ENCODE assay signal across 9 mouse cellular contexts in the genomic region with DNA sequence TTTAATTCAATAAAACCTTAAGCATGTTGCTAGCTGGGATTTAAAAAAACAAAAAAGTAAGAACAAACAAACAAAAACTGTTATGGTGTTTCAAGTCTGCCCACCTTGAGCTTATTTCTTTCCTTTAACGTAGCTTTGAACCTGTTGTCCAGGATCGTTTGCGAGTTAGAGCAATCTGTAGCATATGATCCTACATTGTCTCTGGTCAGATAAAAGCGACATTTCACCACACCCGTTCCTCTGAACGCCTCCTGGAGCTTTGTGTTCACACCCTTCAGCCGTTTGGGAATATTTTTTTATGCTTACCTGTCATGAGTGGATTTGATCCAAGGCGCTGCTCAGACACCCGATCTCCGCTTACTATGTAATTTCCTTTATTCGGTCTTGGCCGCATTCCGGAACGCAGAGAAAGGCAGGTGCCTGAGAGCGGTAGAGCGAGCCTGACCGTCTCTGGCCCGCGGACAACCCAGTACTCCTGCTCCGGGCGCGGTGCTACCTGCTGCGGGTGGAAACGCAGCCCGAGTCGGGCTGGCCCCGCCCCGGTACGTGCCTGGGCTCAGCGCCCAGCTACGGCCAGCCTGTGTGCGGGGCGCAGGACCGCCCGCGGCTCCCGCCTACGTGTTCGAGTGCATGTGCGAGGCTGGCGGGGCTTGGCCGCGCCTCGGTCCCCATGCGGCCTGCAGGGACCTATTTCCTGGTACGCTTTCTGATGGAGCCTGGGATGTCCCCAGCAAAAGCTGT. TPM values are rescaled to one million over a fixed set of nuclear protein-coding genes. Genes with fewer than 3 reads are reported as not detected.
DNase-seq lines count a peak whose midpoint lies in the region; ATAC-seq and TF ChIP-seq lines count a peak whose summit lies in the region.
"Had no signal": no experiment of that assay in that cellular context is flagged by ENCODE, and none has a peak within 500 bp of the region (broad histone marks: within the 10 kb centered on the region; RNA-seq: fewer than 3 reads in every experiment).

No protein-coding gene starts in this region.

- H3K9ac ChIP-seq in ES-E14 (ENCODE audit: insufficient read depth, low read depth, low read length, poor library complexity, severe bottlenecking), result peak overlapping the region; percentile 77
- H3K9ac ChIP-seq in forebrain, embryonic 16.5 days (replicated peaks; ENCODE audit: low read depth, low read length), result peak overlapping the region; percentile 69
- H3K9ac ChIP-seq in lung, embryonic 15.5 days, result peak overlapping the region; percentile 31

- in situ Hi-C loops in ES-E14 (cut with MboI; ENCODE audit: low sequenced_read_pairs in 2 of 2, unreplicated experiment in 2 of 2), result no loop called here

- peak overlapping the region; percentile 83 for H3K4me2 ChIP-seq in forebrain, embryonic 16.5 days (ENCODE audit: low read length)
- H3K4me2 ChIP-seq in lung, embryonic 15.5 days, result peak overlapping the region; percentile 77

- H3K9me3 ChIP-seq in ES-E14 (ENCODE audit: control insufficient read depth, insufficient read depth, low read depth, low read length), result no peaks in the 10 kb centered on the region
- no peaks in the 10 kb centered on the region for H3K9me3 ChIP-seq in forebrain, embryonic 16.5 days (ENCODE audit: control insufficient read depth, low read length)
- no peaks in the 10 kb centered on the region for H3K9me3 ChIP-seq in lung, embryonic 15.5 days

- peak; percentile 86 for ATAC-seq in forebrain, embryonic 16.5 days
- peak; percentile 80 for ATAC-seq in lung, embryonic 15.5 days (ENCODE audit: borderline replicate concordance, extremely low read depth, low FRiP score, low TSS enrichment)

- H3K4me3 ChIP-seq in ES-E14 (ENCODE audit: insufficient read depth in 1 of 2, low read depth in 1 of 2, low read length in 2 of 2, poor library complexity in 1 of 2, severe bottlenecking in 1 of 2), result peak overlapping the region; percentile 63 to 69
- H3K4me3 ChIP-seq in forebrain, embryonic 16.5 days (replicated peaks; ENCODE audit: low read length), result peak overlapping the region; percentile 49
- H3K4me3 ChIP-seq in lung, embryonic 15.5 days, result peak overlapping the region; percentile 38

- no peaks in the 10 kb centered on the region for H3K27me3 ChIP-seq in forebrain, embryonic 16.5 days (replicated peaks; ENCODE audit: control insufficient read depth, insufficient read depth, low read length)
- no peaks in the 10 kb centered on the region; the same call in 1 of the 2 replicates for H3K27me3 ChIP-seq in lung, embryonic 15.5 days

- peaks cover 3% of the 10 kb centered on the region; the same call in 1 of the 2 replicates for H3K36me3 ChIP-seq in ES-E14 (ENCODE audit: control insufficient read depth, insufficient read depth, low read length, poor library complexity, severe bottlenecking)
- peaks cover 10% of the 10 kb centered on the region; the same call in 1 of the 2 replicates for H3K36me3 ChIP-seq in forebrain, embryonic 16.5 days (ENCODE audit: control insufficient read depth, insufficient read depth)
- peaks cover 20% of the 10 kb centered on the region for H3K36me3 ChIP-seq in lung, embryonic 15.5 days

- DNase-seq in ES-E14 (ENCODE audit: low read depth, low spot score), result no peak
- peak; percentile 89 for DNase-seq in cerebellum, adult 11-12 months
- DNase-seq in heart, postnatal 4 days, result peak; percentile 62
- DNase-seq in layer of hippocampus, adult 9-11 months, result peak; percentile 32
- DNase-seq in ovary, adult 18-20 months (ENCODE audit: low spot score), result peak; percentile 5
- DNase-seq in T-cell, adult 2 months (ENCODE audit: low spot score), result no peak

- H3K4me1 ChIP-seq in ES-E14 (ENCODE audit: control insufficient read depth in 2 of 2, insufficient read depth in 2 of 2, low read length in 2 of 2, poor library complexity in 1 of 2), result no peaks in the 10 kb centered on the region
- peaks cover 14% of the 10 kb centered on the region for H3K4me1 ChIP-seq in forebrain, embryonic 16.5 days (replicated peaks; ENCODE audit: control insufficient read depth, insufficient read depth, low read length)
- H3K4me1 ChIP-seq in lung, embryonic 15.5 days, result peaks cover 13% of the 10 kb centered on the region

- WGBS in forebrain, embryonic 16.5 days, result 5% methylated on average over 46 of the region's 46 CpGs
- 8% methylated on average over 46 of the region's 46 CpGs for WGBS in lung, embryonic 15.5 days

- H3K27ac ChIP-seq in ES-E14 (ENCODE audit: insufficient read depth, low read depth, low read length, poor library complexity, severe bottlenecking), result no peak overlapping the region
- H3K27ac ChIP-seq in forebrain, embryonic 16.5 days (ENCODE audit: low read length), result no peak overlapping the region
- no peak overlapping the region for H3K27ac ChIP-seq in lung, embryonic 15.5 days

TF ChIP-seq in ES-E14, 5 proteins besides CTCF, POLR2A, EP300 and RAD21:
- no peak for TF ChIP-seq CHD2 (IDR thresholded peaks at IDR 0.05; ENCODE audit: low read depth, low read length)
- no peak for TF ChIP-seq HCFC1 (IDR thresholded peaks at IDR 0.05; ENCODE audit: borderline replicate concordance, insufficient read depth, low read length)
- no peak for TF ChIP-seq ZNF384 (IDR thresholded peaks at IDR 0.05; ENCODE audit: low read depth, low read length)
- no peak for TF ChIP-seq ZC3H11A (IDR thresholded peaks at IDR 0.05; ENCODE audit: borderline replicate concordance, low read depth, low read length)
- no peak for TF ChIP-seq MAFK (IDR thresholded peaks at IDR 0.05; ENCODE audit: insufficient read depth, low read depth, low read length)

RNA-seq across cellular contexts. Expression of a gene that starts 12.0 kb away (rescaled TPM):
- 1.7 and 2.9 TPM in 2 replicates for total RNA-seq in ES-E14 (2012; rRNA removed)
- 24.9 and 25.9 TPM in 2 replicates for polyA plus RNA-seq in forebrain, embryonic 16.5 days (2015; fragmentation: Nextera tagmentation; extraction: Ambion mirVana)
- total RNA-seq in heart, postnatal 4 days (2021), result 1 to 10 TPM; 7.1 to 7.6 TPM
- polyA plus RNA-seq in lung, embryonic 15.5 days (2015; fragmentation: Nextera tagmentation; extraction: Ambion mirVana), result 11.7 and 14.1 TPM in 2 replicates
- total RNA-seq: neutrophil, adult 5-6 weeks had no signal

RNA-seq across cellular contexts. Expression of a gene that starts 14.8 kb away (rescaled TPM):
- total RNA-seq in ES-E14 (2012; rRNA removed), result 12.3 and 14.0 TPM in 2 replicates
- 42.4 and 43.9 TPM in 2 replicates for polyA plus RNA-seq in forebrain, embryonic 16.5 days (2015; fragmentation: Nextera tagmentation; extraction: Ambion mirVana)
- total RNA-seq in heart, postnatal 4 days (2021), result 10 to 100 TPM; 10.7 to 11.2 TPM
- 17.2 and 17.7 TPM in 2 replicates for polyA plus RNA-seq in lung, embryonic 15.5 days (2015; fragmentation: Nextera tagmentation; extraction: Ambion mirVana)

RNA-seq across cellular contexts. Expression of a gene that starts 48.0 kb away (rescaled TPM):
- 0.05 and 0.22 TPM in 2 replicates for total RNA-seq in ES-E14 (2012; rRNA removed)
- polyA plus RNA-seq in forebrain, embryonic 16.5 days (2015; fragmentation: Nextera tagmentation; extraction: Ambion mirVana), result 80.6 and 81.0 TPM in 2 replicates
- under 1 TPM in 1 of 2 experiments, not detected in 1; 0.05 TPM for total RNA-seq in heart, postnatal 4 days (2021)
- polyA plus RNA-seq in lung, embryonic 15.5 days (2015; fragmentation: Nextera tagmentation; extraction: Ambion mirVana), result 0.44 and 1.0 TPM in 2 replicates
- total RNA-seq: neutrophil, adult 5-6 weeks had no signal

RNA-seq across cellular contexts. Expression of a gene that starts 48.3 kb away (rescaled TPM):
- total RNA-seq in ES-E14 (2012; rRNA removed), result 40.2 and 57.6 TPM in 2 replicates
- 74.5 and 89.2 TPM in 2 replicates for polyA plus RNA-seq in forebrain, embryonic 16.5 days (2015; fragmentation: Nextera tagmentation; extraction: Ambion mirVana)
- 100 to 1,000 TPM; 151 to 159 TPM for total RNA-seq in heart, postnatal 4 days (2021)
- 86.1 and 88.1 TPM in 2 replicates for polyA plus RNA-seq in lung, embryonic 15.5 days (2015; fragmentation: Nextera tagmentation; extraction: Ambion mirVana)

Comparison
In these comparisons a context has a peak if more than half of its experiments do, and no peak if none do; other contexts are left out.
1. DNase-seq: peak in cerebellum, adult 11-12 months (single experiment), heart, postnatal 4 days (single experiment), layer of hippocampus, adult 9-11 months (single experiment) and ovary, adult 18-20 months (single experiment); none in ES-E14 (single experiment) and T-cell, adult 2 months (single experiment).
2. Peak in every context shown above with its lines, with median percentiles within 50 percentile points of each other: H3K4me3 ChIP-seq and H3K9ac ChIP-seq.